Mouse (Mus musculus) bone marrow, adult 2 months (tissue): ENCODE data around the gene Rab3b.

Experiments used
- CTCF ChIP-seq: fragments of 200-500 bp; IDR thresholded peaks from 2 replicates; pipeline ENCODE4 v1.5.1; 2011; ENCODE audit warnings: low read length, control low read depth; ENCODE audit not compliant: control insufficient read depth, insufficient read depth
- POLR2A ChIP-seq: fragments of 200-500 bp; IDR thresholded peaks from 2 replicates; pipeline ENCODE4 v1.6.1; 2011; ENCODE audit warnings: low read depth, mild to moderate bottlenecking, control low read depth, low read length, borderline replicate concordance; ENCODE audit not compliant: control insufficient read depth

- TF ChIP-seq CTCF: no peak
- TF ChIP-seq POLR2A: no peak
Observed at GRCm38 (mm10) chr4:108990032-108990431, 111.2 kb downstream of the Rab3b start.
